Mouse (Mus musculus) liver, postnatal 0 days (tissue): Measurements from ENCODE around the gene AK157302. TPM values are rescaled to one million over a fixed set of nuclear protein-coding genes. Genes with fewer than 3 reads are reported as not detected.

Experiments used
- ATAC-seq: fragments of 200-750 bp; cut with Nextera tagmentation; 2 replicates; pipeline ENCODE4 v1.8.0; 2017; ENCODE audit warnings: mild to moderate bottlenecking, moderate library complexity
- DNase-seq: peaks from one replicate; pipeline ENCODE4 v3.0.0-alpha.2; 2016
- H3K27ac ChIP-seq: fragments of 300-500 bp; sonication (generic); 2 replicates; pipeline ENCODE4 v1.5.1; 2014; ENCODE audit warnings: antibody characterized with exemption, moderate library complexity, mild to moderate bottlenecking, low read depth
- H3K27me3 ChIP-seq: fragments of 300-500 bp; sonication (generic); 2 replicates; pipeline ENCODE4 v1.6.1; 2014; ENCODE audit warnings: low read length, control low read depth, mixed read lengths; ENCODE audit not compliant: insufficient read depth
- H3K36me3 ChIP-seq: fragments of 300-500 bp; sonication (generic); replicated peaks from 2 replicates; pipeline ENCODE4 v1.6.1; 2014; ENCODE audit warnings: mild to moderate bottlenecking, control low read depth, low read length, moderate library complexity, mixed read lengths; ENCODE audit not compliant: insufficient read depth
- H3K4me1 ChIP-seq: fragments of 300-500 bp; sonication (generic); 2 replicates; pipeline ENCODE4 v1.6.1; 2014; ENCODE audit warnings: antibody characterized with exemption, mild to moderate bottlenecking, control low read depth; ENCODE audit not compliant: insufficient read depth
- H3K4me2 ChIP-seq: fragments of 300-500 bp; sonication (generic); 2 replicates; pipeline ENCODE4 v1.6.1; 2014; ENCODE audit warnings: low read depth, mild to moderate bottlenecking, low read length, moderate library complexity, mixed read lengths
- H3K4me3 ChIP-seq: fragments of 300-500 bp; sonication (generic); 2 replicates; pipeline ENCODE4 v1.5.1; 2014; ENCODE audit warnings: low read depth, low read length
- H3K9ac ChIP-seq: fragments of 300-500 bp; sonication (generic); replicated peaks from 2 replicates; pipeline ENCODE4 v1.6.1; 2014; ENCODE audit warnings: mild to moderate bottlenecking, moderate library complexity
- H3K9me3 ChIP-seq: fragments of 300-500 bp; sonication (generic); 2 replicates; pipeline ENCODE4 v1.6.1; 2016; ENCODE audit warnings: mild to moderate bottlenecking, control low read depth, low read length, mixed read lengths
- CTCF ChIP-seq: sonication (generic); IDR thresholded peaks from 2 replicates; pipeline ENCODE4 v1.5.1; 2016; ENCODE audit warnings: antibody characterized with exemption, low read depth
- EP300 ChIP-seq: IDR thresholded peaks from 2 replicates; pipeline ENCODE4 v1.6.1; 2016; ENCODE audit warnings: antibody characterized with exemption, low read depth, mild to moderate bottlenecking
- WGBS: fragments of 180-500 bp; shearing (Covaris S2); extraction: QIAGEN DNeasy Blood & Tissue Kit; methylation state at CpG from one replicate; pipeline ENCODE4 v1.1.7; 2014; ENCODE audit not compliant: insufficient replicate concordance; 5-methylcytosine and 5-hydroxymethylcytosine counted together
- polyA plus RNA-seq: library from polyadenylated mRNA; unstranded; fragments of >200 nt; fragmentation: Nextera tagmentation; extraction: Ambion mirVana; gene quantifications from 2 replicates; pipeline ENCODE4 v1.2.1, GENCODE M21; 2015

AK157302 gene
- 0.52 and 0.70 TPM in 2 replicates for polyA plus RNA-seq

DNA sequence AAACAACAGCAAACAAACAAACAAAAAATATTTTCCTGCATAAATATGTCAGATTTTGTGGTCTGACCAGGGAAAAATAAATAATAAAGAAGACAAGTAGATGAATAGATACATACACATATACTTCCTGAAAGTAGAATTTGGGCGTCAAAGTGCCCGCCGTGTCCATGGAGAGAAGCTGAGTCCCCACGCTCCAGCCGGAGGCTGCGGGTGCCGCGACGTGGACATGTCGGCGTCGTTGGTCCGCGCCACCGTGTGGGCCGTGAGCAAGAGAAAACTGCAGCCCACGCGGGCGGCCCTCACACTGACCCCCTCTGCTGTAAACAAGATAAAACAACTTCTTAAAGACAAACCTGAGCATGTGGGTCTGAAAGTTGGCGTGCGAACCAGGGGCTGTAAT is at the start of gene AK157302:
TSS of gene AK157302 (plus strand) at position 144 of the 400 bp plus-strand sequence.
- Histone ChIP-seq H3K9me3 (no peaks in the 10 kb centered on the region), H3K36me3 (no peaks in the 10 kb centered on the region), H3K27me3 (no peaks in the 10 kb centered on the region), H3K27ac (no peak within 1 kb of the TSS), H3K4me2 (no peak within 1 kb of the TSS), H3K4me1 (no peaks in the 10 kb centered on the region), H3K9ac (no peak within 1 kb of the TSS), H3K4me3 (no peak within 1 kb of the TSS)
- no peak for ATAC-seq
- DNase-seq = no peak
- WGBS = 87% methylated on average over 21 of the region's 21 CpGs
- TF ChIP-seq EP300 = no peak
- TF ChIP-seq CTCF = no peak

DNA sequence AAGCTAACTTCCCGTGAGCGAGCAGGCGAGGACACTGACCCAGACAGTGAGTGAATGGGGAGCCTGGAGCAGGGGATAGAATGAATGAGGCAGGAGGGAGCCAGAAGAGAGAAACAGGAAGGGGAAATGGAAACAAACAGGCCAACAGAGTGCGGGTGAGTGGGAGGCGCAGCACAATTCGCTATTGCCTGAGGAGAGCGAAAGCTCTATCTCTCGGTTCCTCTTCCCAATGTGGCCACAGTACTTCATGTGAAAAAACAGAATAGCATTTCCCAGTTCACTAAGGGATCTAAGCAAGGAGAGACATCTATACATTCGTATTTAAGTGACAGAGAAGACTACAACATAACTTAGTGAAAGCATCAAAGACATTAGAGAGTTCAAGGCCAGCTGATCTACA is 48.2 kb upstream of the AK157302 start:
- H3K9me3 ChIP-seq = no peaks in the 10 kb centered on the region
- H3K4me3 ChIP-seq = no peak overlapping the region
- DNase-seq (no peak), ATAC-seq (no peak)
- no peak overlapping the region for H3K9ac ChIP-seq
- H3K36me3 ChIP-seq = peaks cover 40% of the 10 kb centered on the region
- TF ChIP-seq EP300 (no peak), CTCF (no peak)
- H3K4me1 ChIP-seq = peaks cover 23% of the 10 kb centered on the region
- WGBS = 80% methylated on average over 9 of the region's 9 CpGs
- no peaks in the 10 kb centered on the region for H3K27me3 ChIP-seq
- H3K4me2 ChIP-seq = no peak overlapping the region
- H3K27ac ChIP-seq = no peak overlapping the region

DNA sequence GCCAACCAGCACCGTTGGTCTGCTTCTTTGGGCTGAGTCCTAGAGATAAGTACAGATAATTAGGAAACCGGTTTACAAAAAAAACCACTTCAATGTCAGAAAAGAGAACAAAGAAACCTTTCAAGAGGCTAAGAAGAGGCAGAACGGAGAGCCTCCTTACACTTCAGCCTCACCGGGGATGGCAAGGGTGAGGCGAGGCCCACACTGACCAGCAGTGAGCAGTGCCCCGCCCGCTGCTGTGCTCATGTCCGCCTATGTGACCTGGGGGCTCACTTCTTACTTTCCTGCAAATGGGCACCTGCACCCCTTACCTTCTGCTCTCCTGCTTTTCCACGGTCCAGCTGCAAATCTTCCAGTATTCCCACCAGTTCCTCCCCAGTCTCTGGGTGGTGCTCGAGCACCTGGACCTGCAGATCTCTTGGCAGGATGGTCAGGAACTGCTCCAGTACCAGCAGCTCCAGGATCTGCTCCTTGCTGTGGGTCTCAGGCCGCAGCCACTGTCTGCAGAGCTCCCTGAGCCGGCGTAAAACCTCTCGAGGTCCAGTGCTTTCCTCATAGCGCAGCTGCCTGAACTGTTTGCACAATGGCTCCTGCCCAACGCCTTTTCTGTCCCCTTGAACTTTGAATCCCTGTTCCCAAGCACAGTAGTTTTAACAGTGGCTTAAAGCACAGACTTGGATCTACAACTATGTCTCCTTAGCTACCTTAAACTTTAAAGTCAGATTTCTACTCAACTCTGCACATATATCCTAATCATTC is 47.0 kb upstream of the AK157302 start:
- no peak overlapping the region for H3K4me2 ChIP-seq
- no peak for DNase-seq
- H3K4me3 ChIP-seq = no peak overlapping the region
- H3K4me1 ChIP-seq = peaks cover 28% of the 10 kb centered on the region
- H3K9me3 ChIP-seq = no peaks in the 10 kb centered on the region
- H3K27ac ChIP-seq = peak overlapping the region; percentile 71
- ATAC-seq = peak; percentile 34; the same call in 1 of the 2 replicates
- no peak for TF ChIP-seq CTCF
- no peak for TF ChIP-seq EP300
- H3K36me3 ChIP-seq = peaks cover 40% of the 10 kb centered on the region
- no peak overlapping the region for H3K9ac ChIP-seq
- H3K27me3 ChIP-seq = no peaks in the 10 kb centered on the region
- WGBS = 67% methylated on average over 16 of the region's 16 CpGs

DNA sequence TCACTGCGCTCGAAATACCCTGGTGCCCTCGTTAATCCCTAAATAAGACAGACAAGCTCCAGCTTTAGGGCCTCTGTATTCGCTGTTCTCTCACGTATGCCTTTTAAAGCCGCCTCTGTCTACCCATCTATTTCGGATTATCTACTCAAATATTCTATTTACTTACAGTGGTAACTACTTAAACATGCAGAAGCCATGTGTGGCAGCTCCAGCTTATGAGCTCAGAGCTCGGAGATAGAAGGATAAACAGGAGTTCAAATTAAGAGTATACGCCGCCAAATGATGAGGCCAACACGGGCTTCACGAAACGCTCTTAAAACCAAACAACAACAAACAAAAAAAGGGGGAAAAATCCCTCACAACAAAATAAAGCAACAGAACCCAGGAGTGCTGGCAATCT is 42.0 kb upstream of the AK157302 start:
- Histone ChIP-seq H3K27ac (peak overlapping the region; percentile 81), H3K9me3 (no peaks in the 10 kb centered on the region), H3K4me1 (peaks cover 25% of the 10 kb centered on the region), H3K27me3 (no peaks in the 10 kb centered on the region), H3K4me3 (peak overlapping the region; percentile 58), H3K36me3 (peaks cover 4% of the 10 kb centered on the region; the same call in 1 of the 2 replicates), H3K4me2 (peak overlapping the region; percentile 75), H3K9ac (peak overlapping the region; percentile 61)
- no peak for DNase-seq
- 2% methylated on average over 13 of the region's 13 CpGs for WGBS
- TF ChIP-seq EP300 (no peak), CTCF (no peak)
- peak; percentile 15; the same call in 1 of the 2 replicates for ATAC-seq

DNA sequence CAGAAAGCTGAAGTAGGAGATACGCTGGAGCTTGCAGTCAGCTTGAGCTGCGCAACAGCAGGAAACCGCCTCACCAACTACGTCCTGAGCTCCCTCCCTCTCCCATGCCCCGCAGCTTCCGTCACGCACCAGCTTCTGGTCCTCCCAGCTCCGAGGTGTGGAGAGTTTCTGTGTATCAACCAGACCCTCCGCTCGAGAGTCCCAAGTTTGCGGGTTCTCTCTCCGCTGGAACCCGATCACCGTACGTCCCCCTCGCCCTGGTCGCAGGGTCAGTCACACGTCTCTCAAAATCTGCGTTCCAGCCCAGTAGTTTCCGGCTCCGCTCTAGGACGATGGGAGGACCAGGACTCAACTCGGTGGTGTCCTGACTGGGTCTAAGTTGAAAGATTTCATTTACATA is 41.6 kb upstream of the AK157302 start, which contains the start of gene Zscan26:
TSS of gene Zscan26 (minus strand) at position 282 of the 400 bp plus-strand sequence.
- peak within 1 kb of the TSS; percentile 81 for H3K27ac ChIP-seq
- under 1% methylated on average over 23 of the region's 23 CpGs for WGBS
- H3K36me3 ChIP-seq = 0 out of 2 replicates have a peak, but pooled peaks cover 4% of the 10 kb centered on the region
- H3K4me1 ChIP-seq = peaks cover 23% of the 10 kb centered on the region
- TF ChIP-seq EP300 (0 out of 2 replicates have a peak, but pooled peaks have one; percentile 38), CTCF (no peak)
- H3K9ac ChIP-seq = peak within 1 kb of the TSS; percentile 61
- H3K4me2 ChIP-seq = peak within 1 kb of the TSS; percentile 75
- ATAC-seq (peak; percentile 95), DNase-seq (peak; percentile 85)
- no peaks in the 10 kb centered on the region for H3K9me3 ChIP-seq
- H3K27me3 ChIP-seq = no peaks in the 10 kb centered on the region
- H3K4me3 ChIP-seq = peak within 1 kb of the TSS; percentile 58

DNA sequence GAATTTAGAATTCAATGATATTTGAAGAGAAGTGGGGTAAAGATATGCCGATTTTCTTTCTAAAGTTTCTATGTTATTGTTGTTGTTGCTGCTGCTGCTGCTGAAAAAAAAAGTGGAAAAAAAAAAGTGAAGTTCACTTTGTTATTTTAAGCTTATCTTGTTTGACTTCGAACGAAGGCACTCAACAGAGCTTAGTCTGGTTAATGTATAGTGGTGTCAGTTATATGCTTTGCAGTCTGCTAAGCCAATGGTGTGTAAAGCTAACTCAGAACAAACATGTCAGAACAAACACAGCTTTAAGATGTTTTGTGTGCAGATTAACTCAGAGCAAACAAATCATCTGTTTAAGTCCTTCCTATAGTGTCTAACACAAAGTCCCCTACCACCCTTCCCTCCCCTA is 40.9 kb upstream of the AK157302 start:
- H3K36me3 ChIP-seq = 0 out of 2 replicates have a peak, but pooled peaks cover 4% of the 10 kb centered on the region
- H3K27ac ChIP-seq = peak overlapping the region; percentile 81
- no peak for ATAC-seq
- TF ChIP-seq EP300 (no peak), CTCF (no peak)
- no peak overlapping the region for H3K4me3 ChIP-seq
- H3K9ac ChIP-seq = no peak overlapping the region
- peak overlapping the region; percentile 75 for H3K4me2 ChIP-seq
- H3K9me3 ChIP-seq = no peaks in the 10 kb centered on the region
- 41% methylated on average over 3 of the region's 3 CpGs for WGBS
- H3K27me3 ChIP-seq = no peaks in the 10 kb centered on the region
- DNase-seq = no peak
- peaks cover 17% of the 10 kb centered on the region; the same call in 1 of the 2 replicates for H3K4me1 ChIP-seq
